Mouse (Mus musculus) liver, embryonic 16.5 days (tissue): Measurements from ENCODE around the gene Prdm11. TPM values are rescaled to one million over a fixed set of nuclear protein-coding genes. Genes with fewer than 3 reads are reported as not detected.

Source experiments
- ATAC-seq: fragments of 200-750 bp; cut with Nextera tagmentation; 2 replicates; pipeline ENCODE4 v1.8.0; 2017; ENCODE audit warnings: low read depth, mild to moderate bottlenecking, moderate number of reproducible peaks, moderate library complexity
- H3K27ac ChIP-seq: fragments of 300-500 bp; sonication (generic); 2 replicates; pipeline ENCODE4 v1.5.1; 2014; ENCODE audit warnings: mild to moderate bottlenecking, low read length
- H3K27me3 ChIP-seq: fragments of 300-500 bp; sonication (generic); 2 replicates; pipeline ENCODE4 v1.6.1; 2014; ENCODE audit warnings: low read depth, low read length, mixed read lengths; ENCODE audit not compliant: control insufficient read depth, insufficient read depth
- H3K36me3 ChIP-seq: fragments of 300-500 bp; sonication (generic); 2 replicates; pipeline ENCODE4 v1.6.1; 2014; ENCODE audit warnings: mild to moderate bottlenecking; ENCODE audit not compliant: control insufficient read depth, insufficient read depth
- H3K4me1 ChIP-seq: fragments of 300-500 bp; sonication (generic); 2 replicates; pipeline ENCODE4 v1.6.1; 2014; ENCODE audit warnings: low read depth, low read length, mixed read lengths; ENCODE audit not compliant: control insufficient read depth
- H3K4me2 ChIP-seq: fragments of 300-500 bp; sonication (generic); 2 replicates; pipeline ENCODE4 v1.6.1; 2014; ENCODE audit warnings: low read depth, low read length, mixed read lengths
- H3K4me3 ChIP-seq: fragments of 300-500 bp; sonication (generic); 2 replicates; pipeline ENCODE4 v1.5.1; 2014; ENCODE audit warnings: low read depth, mild to moderate bottlenecking, low read length
- H3K9ac ChIP-seq: fragments of 300-500 bp; sonication (generic); 2 replicates; pipeline ENCODE4 v1.6.1; 2014; ENCODE audit warnings: low read depth, low read length
- H3K9me3 ChIP-seq: fragments of 300-500 bp; sonication (generic); replicated peaks from 2 replicates; pipeline ENCODE4 v1.6.1; 2016; ENCODE audit warnings: low read length; ENCODE audit not compliant: control insufficient read depth
- whole genome bisulfite sequencing: fragments of 180-500 bp; shearing (Covaris S2); extraction: QIAGEN DNeasy Blood & Tissue Kit; methylation state at CpG from one replicate; pipeline ENCODE4 v1.1.7; 2014; ENCODE audit not compliant: insufficient replicate concordance; 5-methylcytosine and 5-hydroxymethylcytosine counted together
- polyA plus RNA-seq: library from polyadenylated mRNA; unstranded; fragments of >200 nt; fragmentation: Nextera tagmentation; extraction: Ambion mirVana; gene quantifications from 2 replicates; pipeline ENCODE4 v1.2.1, GENCODE M21; 2015

The Prdm11 gene
- polyA plus RNA-seq, 1 experiment from 2014 or later, result 1.2 TPM

DNA sequence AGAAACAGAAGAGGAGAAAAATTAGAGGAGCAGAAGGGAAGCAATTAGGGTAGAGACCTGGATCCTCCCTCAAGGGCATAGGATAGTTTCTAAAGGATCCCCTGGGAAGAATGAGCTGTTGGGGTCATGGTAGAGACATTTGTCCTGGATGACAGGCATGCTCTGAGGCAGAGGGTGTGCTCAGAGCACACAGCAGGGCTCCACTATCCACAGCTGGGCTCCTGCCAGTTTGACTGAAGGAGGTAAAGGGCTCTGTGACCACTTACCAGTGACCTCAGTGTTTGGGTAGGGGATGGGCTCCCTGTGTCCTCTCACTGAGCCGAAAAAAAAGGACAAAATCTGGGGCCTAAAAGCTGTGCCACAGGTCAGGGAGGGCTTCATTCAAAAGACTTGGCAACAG lies 96.4 kb downstream of the Prdm11 start:
- WGBS, result 65% methylated on average over 1 of the region's 1 CpGs
- Histone ChIP-seq H3K4me1 (no peaks in the 10 kb centered on the region), H3K36me3 (no peaks in the 10 kb centered on the region), H3K4me2 (no peak overlapping the region), H3K4me3 (no peak overlapping the region), H3K27me3 (no peaks in the 10 kb centered on the region; the same call in 1 of the 2 replicates), H3K27ac (no peak overlapping the region), H3K9me3 (no peaks in the 10 kb centered on the region), H3K9ac (no peak overlapping the region)
- ATAC-seq, result no peak

DNA sequence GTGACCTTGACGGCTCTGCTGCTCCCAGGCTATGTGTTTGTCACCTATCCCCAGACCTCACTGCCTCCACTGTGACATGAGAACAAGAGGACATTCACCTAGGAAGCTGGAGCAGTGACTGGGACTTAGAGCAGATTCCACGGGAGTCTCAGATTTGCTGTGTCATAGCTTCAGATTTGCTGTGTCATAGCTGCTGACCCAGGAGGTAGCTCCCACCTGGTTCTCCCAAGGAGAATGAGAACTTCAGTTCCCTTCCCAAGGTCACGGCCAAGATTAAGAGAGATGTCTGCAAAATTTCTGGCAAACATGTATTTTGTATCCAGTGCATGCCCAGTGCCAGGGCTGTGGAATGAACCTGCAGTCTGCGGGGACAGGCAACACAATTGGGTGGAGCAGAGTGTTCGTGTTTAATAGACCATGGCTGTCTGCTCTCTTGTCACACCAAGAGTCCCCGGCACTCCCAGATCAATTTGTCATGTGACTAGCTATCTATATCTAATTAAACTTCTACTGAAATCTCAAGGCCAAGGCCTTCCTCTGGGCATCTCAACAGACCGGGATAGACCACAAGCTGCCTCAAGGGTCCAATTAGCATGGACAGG lies 97.2 kb downstream of the Prdm11 start:
- no peak for ATAC-seq
- H3K4me2 ChIP-seq, result no peak overlapping the region
- 49% methylated on average over 7 of the region's 7 CpGs for WGBS
- H3K36me3 ChIP-seq, result no peaks in the 10 kb centered on the region
- no peak overlapping the region for H3K27ac ChIP-seq
- H3K27me3 ChIP-seq, result no peaks in the 10 kb centered on the region; the same call in 1 of the 2 replicates
- no peak overlapping the region for H3K4me3 ChIP-seq
- no peak overlapping the region for H3K9ac ChIP-seq
- no peaks in the 10 kb centered on the region for H3K9me3 ChIP-seq
- no peaks in the 10 kb centered on the region for H3K4me1 ChIP-seq

DNA sequence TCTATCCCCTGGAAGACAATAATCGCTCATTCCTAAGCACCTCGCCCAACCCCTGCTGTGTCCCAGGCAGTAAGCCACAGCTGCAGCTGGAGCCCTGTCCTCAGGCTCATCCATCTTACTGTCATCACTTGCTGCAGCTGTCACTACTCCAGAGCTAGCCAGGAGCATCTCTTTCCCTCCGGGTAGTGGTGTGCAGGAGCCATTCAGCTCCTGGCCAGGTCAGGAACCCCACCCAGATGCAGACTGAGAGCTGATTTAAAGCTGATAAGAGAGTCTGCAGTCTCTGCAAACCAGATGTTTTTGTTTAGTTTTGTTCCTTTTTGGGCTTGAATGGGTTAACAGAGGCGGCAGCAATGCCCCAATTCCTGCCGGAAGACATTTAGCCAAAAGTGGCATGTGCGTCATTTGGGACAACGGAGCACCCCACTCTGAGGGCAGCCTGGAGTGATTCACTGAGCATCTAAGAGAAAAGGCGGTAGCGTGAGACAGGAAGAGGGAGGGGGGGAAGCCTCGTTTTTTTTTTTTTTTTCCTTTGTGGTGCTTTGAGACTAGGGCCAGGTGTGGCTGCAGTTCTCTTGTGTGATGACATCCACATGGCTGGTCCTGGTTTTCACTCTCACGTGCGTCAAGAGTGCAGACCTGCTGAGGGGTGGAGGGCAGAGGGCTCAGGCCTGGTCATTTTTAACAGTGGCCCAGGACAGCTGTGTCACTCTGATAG lies 97.8 kb downstream of the Prdm11 start:
- Histone ChIP-seq H3K4me3 (no peak overlapping the region), H3K4me2 (no peak overlapping the region), H3K9ac (no peak overlapping the region), H3K9me3 (no peaks in the 10 kb centered on the region), H3K27ac (no peak overlapping the region), H3K4me1 (no peaks in the 10 kb centered on the region), H3K36me3 (no peaks in the 10 kb centered on the region), H3K27me3 (no peaks in the 10 kb centered on the region; the same call in 1 of the 2 replicates)
- ATAC-seq, result no peak
- WGBS, result 8% methylated on average over 12 of the region's 12 CpGs

DNA sequence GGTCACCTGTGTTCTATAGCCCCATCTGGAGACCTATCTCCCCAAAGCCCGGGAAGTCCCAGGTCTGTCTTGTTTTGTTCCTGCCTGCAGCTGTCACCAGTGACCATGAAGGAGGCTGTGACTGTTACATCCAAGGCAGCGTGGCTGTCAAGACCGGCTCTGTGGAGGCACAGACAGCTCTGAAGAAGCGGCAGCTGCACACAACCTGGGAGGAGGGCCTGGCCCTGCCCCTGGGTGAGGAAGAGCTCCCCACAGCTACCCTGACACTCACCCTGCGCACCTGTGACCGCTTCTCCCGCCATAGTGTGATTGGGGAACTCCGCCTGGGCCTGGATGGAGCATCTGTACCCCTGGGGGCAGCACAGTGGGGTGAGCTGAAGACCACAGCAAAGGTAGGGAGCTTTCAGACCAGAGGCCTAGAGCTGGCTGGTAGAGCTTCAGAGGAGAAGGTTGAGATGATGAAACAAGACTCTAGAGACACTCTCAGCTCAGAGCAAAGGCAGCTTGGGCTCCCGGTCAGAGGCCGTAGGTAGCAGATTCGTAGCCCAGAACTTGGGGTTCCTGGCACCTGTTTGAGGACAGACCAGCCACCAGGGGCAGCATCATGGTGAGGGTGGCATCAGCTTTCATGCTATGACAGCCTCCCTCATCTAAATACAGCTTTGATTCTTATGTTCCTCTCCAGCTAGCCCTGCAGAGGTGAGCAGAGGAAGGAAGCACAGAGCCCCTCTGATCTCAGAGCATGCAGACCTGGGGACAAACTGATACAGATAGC lies 100.0 kb downstream of the Prdm11 start:
- no peak for ATAC-seq
- no peak overlapping the region for H3K27ac ChIP-seq
- H3K4me3 ChIP-seq, result no peak overlapping the region
- H3K4me1 ChIP-seq, result no peaks in the 10 kb centered on the region
- no peak overlapping the region for H3K4me2 ChIP-seq
- no peaks in the 10 kb centered on the region for H3K36me3 ChIP-seq
- WGBS, result 62% methylated on average over 11 of the region's 11 CpGs
- no peaks in the 10 kb centered on the region; the same call in 1 of the 2 replicates for H3K27me3 ChIP-seq
- no peaks in the 10 kb centered on the region for H3K9me3 ChIP-seq
- H3K9ac ChIP-seq, result no peak overlapping the region

DNA sequence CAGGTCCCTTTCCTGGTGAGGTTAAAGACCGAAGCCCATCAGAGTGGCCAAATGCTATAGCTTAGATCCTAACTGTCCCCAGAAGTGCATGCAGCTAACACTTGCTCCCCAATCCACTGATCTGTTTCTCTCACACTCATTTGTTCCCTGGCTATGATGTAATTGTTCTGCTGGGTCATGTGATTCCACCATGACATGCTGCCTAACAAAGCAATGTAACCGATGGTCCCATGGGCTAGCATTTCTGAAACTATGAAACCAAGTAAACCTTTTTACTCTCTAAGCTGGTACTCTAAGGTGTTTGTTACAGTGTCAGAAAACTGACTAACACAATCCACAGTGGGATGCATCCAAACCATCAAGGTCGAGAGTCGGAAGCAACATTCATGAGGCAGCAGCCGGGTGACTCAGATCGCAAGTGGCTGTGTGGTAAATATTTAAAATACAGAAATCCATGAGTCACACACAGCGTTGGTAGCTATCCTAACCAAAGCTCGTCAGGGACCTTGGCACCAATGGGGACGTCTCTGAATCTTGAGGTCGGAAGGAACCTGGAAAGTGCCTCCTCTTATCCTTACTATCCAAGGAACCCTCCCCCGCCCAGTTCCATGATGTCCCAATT lies 100.7 kb downstream of the Prdm11 start:
- no peak overlapping the region for H3K27ac ChIP-seq
- no peak overlapping the region for H3K4me3 ChIP-seq
- H3K36me3 ChIP-seq, result no peaks in the 10 kb centered on the region
- H3K4me1 ChIP-seq, result no peaks in the 10 kb centered on the region
- no peak for ATAC-seq
- H3K9me3 ChIP-seq, result no peaks in the 10 kb centered on the region
- WGBS, result 74% methylated on average over 11 of the region's 11 CpGs
- no peak overlapping the region for H3K4me2 ChIP-seq
- H3K9ac ChIP-seq, result no peak overlapping the region
- H3K27me3 ChIP-seq, result no peaks in the 10 kb centered on the region; the same call in 1 of the 2 replicates

DNA sequence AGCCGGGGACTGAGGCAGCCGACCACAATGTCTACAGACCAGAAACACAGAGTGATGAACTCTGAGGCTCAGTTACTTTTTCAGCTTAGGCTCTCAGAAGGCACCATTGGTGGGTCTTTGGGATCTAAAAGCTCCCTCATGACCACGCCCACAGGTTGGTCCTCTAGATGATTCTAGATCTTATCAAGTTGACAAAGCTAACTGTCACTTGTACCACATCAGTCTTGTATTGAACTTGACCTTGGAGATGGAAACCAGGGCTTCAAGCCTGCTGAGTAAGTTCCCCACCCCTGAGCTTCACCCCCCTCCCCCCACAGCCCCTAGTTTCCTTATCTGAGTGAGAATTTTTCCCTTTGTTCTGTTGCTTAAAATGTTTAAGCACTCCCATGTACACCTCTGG lies 101.6 kb downstream of the Prdm11 start:
- Histone ChIP-seq H3K27me3 (no peaks in the 10 kb centered on the region; the same call in 1 of the 2 replicates), H3K27ac (no peak overlapping the region), H3K36me3 (no peaks in the 10 kb centered on the region), H3K4me3 (no peak overlapping the region), H3K4me1 (no peaks in the 10 kb centered on the region), H3K4me2 (no peak overlapping the region), H3K9ac (no peak overlapping the region), H3K9me3 (no peaks in the 10 kb centered on the region)
- WGBS, result 62% methylated on average over 3 of the region's 3 CpGs
- ATAC-seq, result no peak

DNA sequence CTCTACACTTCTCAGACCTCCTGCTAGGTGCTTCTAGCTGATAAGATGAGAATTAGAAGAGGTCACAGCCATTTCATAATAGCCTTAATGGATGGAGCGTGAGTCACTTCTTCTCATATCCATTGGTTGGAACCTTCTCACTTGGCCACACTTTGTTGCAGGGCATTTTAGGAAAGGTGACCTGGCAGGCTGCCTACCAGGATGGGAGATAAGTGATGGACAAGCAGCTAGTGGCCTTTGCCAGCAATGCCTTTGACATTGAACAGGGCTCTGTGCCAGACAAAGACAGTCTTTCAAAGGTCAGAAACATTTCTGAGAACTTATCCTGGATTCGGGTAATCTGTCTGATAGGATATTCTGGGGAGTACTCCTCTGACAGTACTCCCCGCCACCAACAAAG lies 102.6 kb downstream of the Prdm11 start:
- Histone ChIP-seq H3K9ac (no peak overlapping the region), H3K27ac (no peak overlapping the region), H3K4me3 (no peak overlapping the region), H3K4me1 (no peaks in the 10 kb centered on the region), H3K9me3 (no peaks in the 10 kb centered on the region), H3K27me3 (no peaks in the 10 kb centered on the region; the same call in 1 of the 2 replicates), H3K4me2 (no peak overlapping the region), H3K36me3 (no peaks in the 10 kb centered on the region)
- WGBS, result 60% methylated on average over 3 of the region's 3 CpGs
- no peak for ATAC-seq

DNA sequence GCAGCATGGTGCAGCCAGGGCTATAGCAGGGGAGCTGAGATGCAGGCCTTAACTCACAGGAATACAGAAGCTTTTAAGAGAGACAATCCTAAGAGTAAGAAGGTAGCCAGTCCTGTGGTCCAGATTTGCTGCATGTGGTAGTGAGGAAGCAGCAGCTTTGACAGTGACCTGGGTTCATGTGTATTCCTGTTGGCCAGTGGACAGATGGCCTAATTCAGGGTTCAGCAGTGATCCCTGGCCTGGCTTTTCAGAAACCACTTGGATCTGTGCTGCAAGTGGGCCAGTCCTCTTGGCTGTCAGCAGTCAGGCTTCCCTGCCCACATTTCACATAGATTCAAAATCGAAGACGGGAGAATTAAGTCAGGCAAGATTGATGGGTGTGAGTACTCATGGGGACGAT lies 104.5 kb downstream of the Prdm11 start:
- 51% methylated on average over 3 of the region's 3 CpGs for WGBS
- Histone ChIP-seq H3K4me2 (no peak overlapping the region), H3K9ac (no peak overlapping the region), H3K27ac (no peak overlapping the region), H3K27me3 (no peaks in the 10 kb centered on the region; the same call in 1 of the 2 replicates), H3K9me3 (no peaks in the 10 kb centered on the region), H3K4me3 (no peak overlapping the region), H3K36me3 (no peaks in the 10 kb centered on the region), H3K4me1 (no peaks in the 10 kb centered on the region)
- no peak for ATAC-seq
